Mouse (Mus musculus) left cerebral cortex, adult 18-20 months (tissue): ENCODE data around the gene Myo16. TPM values are rescaled to one million over a fixed set of nuclear protein-coding genes. Genes with fewer than 3 reads are reported as not detected.

Experiments used
- DNase-seq, 2 experiments: peaks; one replicate each; pipeline ENCODE4 v3.0.0; 2021 to 2022; ENCODE audit warnings: low spot score in 2 of 2, mixed read lengths in 1 of 2
- total RNA-seq, 2 experiments: library from RNA; stranded (reverse); gene quantifications; 2 replicates each; pipeline ENCODE4 v1.2.3; 2021

Gene Myo16
- total RNA-seq, 2 experiments from 2014 or later: 29.1 to 32.4 TPM

DNA sequence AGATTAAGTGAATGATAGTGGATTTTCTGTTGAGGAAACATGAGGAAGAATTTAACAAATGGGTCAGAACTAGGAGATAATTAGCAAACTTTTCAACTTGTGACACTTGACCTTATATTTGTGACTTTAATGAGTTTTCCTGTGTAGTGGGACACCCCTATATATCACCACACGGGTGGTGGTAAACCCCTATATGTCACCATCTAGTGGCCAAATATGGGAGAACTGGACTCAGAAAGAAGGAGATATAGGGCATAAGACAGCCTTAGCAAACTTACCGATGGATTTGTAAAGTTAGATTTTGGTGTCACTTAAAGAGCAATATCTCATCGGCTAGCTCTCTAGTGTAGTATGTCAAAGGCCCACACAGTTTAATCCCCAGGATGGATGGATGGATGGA, 147.1 kb downstream of the Myo16 start:
- DNase-seq: no peak

DNA sequence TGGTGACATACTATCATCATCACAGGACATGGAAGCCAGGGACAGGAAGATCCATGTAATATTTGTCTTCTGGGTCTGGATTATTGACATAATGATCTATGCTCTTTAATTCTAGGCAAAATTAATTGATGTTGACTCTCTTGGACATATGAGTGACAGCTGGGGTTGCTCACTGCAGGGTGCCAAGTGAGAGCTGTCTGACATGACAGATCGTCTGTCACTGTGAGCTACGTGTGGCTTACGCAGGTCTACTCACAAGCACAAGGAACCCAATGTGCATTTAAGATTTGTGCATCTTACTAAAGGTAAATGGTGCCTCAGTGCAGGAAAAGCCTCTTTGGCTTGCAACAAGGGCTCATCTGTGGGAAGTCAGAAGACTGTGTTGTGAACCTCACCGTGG, 149.3 kb downstream of the Myo16 start:
- DNase-seq: no peak

DNA sequence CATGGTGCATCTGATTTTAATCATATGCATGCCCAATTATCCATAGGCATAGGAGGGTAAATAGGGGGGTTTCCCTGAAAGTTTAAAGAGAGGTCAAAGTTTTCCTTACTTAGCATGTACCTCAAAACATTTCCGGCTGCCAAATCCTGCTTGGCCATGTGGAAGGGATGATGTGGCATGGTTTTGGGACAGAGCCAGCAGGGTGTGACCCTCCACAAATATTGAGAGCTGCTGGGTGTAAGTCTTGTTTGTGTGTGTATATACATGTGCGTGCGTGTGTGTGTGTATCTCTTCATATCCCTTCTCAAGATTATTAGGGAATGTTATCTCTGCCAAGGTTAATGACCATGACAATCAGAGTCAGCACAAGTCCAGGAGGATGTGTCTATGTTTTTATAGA, 150.3 kb downstream of the Myo16 start:
- no peak for DNase-seq

DNA sequence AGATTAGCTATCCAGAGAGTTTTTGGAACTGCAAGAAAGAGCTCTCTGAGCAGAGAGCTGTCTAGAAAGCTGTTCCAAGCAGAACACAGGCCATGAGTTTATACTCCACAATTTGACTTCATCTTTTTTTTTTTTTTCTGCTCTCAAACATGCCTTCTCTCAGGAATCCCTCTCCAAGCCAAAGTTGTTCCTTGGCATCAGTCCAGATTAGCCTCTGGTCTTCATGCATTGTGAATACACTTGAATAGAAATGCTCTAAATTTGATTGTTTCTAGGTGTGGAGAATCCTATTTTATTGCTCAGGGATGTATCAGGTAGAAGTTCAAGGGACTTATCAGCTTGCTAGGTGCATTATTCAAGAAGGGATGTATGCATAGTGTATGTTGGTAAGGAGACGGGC, 151.0 kb downstream of the Myo16 start:
- no peak for DNase-seq

DNA sequence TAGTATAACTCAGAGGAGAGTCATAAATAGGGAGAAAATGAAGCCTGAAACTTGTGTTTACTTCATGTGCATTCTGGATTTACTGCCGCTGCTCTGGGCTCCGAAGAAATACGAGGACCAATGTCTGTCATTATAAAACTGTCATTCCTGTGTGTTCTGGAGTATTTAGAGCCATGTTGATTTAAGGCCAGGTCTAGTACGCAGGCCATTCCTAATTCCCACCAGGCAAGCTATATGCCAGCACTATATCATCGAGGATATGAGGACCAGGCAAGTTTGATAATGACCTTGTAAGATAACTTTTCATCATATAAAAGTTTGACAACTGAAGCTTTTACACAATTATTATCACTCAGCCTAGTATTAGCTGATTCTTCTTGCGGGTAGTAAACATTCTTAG, 153.6 kb downstream of the Myo16 start:
- DNase-seq: no peak

DNA sequence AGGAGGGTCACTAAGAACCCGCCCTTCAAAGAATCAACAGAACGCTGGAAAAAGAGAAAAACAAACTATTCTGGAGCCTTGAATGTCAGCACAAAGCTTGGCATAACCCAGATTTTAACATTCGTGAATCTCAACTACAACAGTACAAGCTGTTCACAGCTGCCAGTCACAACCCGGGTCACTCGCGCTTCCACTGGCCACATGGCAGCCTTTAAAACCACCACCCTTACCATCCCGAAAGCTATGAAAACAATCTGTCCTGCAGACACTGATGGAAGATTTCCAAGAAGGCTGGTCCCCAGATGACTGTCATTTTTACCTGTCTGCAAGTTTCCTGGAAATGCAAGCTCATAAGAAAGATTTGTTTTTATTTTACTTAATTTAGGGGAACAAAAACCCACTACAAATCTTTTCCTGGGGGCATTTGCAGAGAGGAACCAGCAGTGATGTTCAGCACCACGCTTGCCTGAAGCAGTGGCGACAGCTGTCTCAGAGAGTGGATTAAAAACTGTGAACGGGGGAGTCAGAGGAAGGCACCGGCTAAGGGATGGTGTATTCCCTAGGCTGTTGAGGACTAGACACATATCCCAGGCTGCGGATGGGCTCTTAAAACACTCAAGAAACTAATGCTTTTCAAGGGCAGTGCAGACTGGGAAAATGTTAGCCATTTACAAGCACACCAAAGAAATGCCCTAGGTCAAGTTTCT, 154.2 kb downstream of the Myo16 start:
- peak in 1 of 2 experiments; percentile 24 for DNase-seq

- DNase-seq: no peak
These were observed 156.8 kb downstream of the Myo16 start for GRCm38 (mm10) chr8:10310470-10310869.

- DNase-seq: no peak
These were observed 158.6 kb downstream of the Myo16 start for GRCm38 (mm10) chr8:10312316-10312715.

- no peak for DNase-seq
These were observed 162.5 kb downstream of the Myo16 start for GRCm38 (mm10) chr8:10316201-10316600.

- no peak for DNase-seq
These were observed 164.4 kb downstream of the Myo16 start for GRCm38 (mm10) chr8:10318103-10318502.

GRCm38 (mm10) chr8:10350451-10350850, 196.7 kb downstream of the Myo16 start:
- DNase-seq: no peak

GRCm38 (mm10) chr8:10358711-10359110, 205.0 kb downstream of the Myo16 start:
- DNase-seq: no peak

DNA sequence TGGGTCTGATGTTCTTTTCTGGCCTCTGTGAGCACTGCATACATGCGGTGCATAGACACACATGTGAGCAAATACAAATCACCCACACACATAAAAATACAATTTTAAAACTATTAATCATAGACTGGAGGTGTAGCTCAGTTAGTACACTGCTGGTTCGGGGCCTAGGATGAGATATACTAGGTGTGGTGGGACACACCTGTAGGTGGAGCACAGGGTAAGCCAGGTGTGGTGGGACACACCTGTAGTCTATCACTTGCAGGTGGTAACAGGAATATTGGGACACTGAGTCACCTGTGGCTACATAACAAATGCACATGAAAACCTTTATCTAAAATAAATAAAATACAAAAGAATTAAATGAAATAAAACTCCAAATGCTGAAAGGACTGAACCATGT, 209.2 kb downstream of the Myo16 start:
- no peak for DNase-seq

- DNase-seq: no peak
These were observed 210.1 kb downstream of the Myo16 start for GRCm38 (mm10) chr8:10363654-10364406.

DNA sequence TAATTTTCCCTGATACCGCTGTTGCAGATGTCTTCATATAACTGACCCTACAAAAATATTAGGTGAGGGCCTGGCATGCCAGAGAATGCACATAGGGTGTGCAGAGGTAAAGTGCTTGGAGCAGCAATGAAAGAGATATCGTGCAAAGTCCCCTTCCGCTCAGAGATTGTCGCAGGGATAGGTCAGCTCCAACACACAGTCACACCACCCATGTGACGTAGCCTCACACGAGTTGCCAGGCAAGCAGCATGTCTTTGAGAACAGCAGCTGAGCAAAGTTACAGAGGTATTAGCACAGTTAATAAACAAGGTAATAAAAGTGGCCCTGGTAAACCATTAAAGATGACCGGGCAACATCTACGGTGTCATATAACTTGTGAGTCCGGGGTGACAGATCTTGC, 212.4 kb downstream of the Myo16 start:
- no peak for DNase-seq

- no peak for DNase-seq
These were observed 218.9 kb downstream of the Myo16 start for GRCm38 (mm10) chr8:10372571-10372970.

DNA sequence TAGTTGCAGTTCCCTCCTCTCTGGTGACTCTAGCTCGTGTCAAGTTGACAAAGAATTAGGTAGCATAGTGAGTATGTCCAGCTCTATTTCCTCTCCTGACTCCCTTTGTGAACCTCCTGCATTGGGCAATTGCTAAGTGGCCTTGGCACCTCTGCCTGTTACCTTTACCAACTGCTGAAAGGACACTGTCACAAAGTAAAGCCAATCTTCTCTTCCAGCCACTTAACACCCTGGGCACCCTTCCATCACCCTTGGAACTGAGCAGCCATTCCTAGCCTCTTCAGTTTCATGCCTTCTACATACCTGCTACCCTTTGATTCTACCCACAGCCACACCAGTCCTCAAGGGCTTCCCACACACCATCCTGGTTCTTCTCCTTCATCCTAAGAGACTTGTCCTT, 233.4 kb downstream of the Myo16 start:
- no peak for DNase-seq

DNA sequence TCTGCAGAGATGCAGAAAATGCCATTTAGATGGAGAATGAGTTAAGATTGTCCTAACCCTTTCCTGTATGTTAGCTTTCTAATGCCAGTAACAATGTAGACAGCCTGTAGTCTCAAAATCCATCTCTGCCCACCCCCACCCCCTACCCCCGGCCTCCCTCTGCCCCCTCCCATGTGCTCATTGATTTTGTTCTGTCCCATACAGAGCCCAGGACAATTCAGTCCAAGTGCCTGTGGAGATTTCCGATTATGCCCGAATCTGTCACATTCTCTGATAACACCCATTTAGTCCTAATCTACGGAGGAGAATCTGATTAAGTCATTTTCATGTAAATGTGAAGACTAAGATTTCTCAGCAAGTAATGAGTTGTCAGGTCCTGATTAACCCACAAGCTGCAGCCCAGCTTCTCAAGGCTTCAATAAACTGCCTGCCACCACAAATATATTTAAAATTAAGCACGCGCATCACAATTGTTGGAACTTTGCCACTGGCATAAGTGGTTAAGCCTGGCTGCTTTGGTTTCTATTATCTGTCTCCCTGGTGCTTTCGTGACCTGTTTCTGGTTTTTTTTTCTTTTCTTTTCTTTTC, 237.5 kb downstream of the Myo16 start:
- no peak for DNase-seq

GRCm38 (mm10) chr8:10391913-10392312, 238.2 kb downstream of the Myo16 start:
- no peak for DNase-seq

DNA sequence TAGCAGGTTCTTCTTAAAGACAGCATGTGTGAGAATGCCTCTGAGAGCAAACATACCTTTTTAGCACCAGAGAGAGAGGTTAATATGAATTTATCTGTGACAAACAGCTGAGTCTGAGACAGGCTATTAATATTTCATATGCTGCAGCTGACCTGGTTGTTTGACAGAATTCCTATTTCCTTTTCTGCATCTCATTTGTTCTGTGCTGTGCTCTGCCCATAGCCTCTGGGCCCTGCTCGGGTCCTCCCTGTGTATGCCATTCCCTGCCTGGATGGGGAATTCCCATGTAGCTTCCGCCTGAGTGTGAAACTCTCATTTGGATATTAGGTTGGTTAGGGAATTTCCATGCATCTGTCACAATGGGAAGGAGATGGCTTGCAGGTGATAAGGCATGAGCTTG, 240.8 kb downstream of the Myo16 start:
- no peak for DNase-seq

DNA sequence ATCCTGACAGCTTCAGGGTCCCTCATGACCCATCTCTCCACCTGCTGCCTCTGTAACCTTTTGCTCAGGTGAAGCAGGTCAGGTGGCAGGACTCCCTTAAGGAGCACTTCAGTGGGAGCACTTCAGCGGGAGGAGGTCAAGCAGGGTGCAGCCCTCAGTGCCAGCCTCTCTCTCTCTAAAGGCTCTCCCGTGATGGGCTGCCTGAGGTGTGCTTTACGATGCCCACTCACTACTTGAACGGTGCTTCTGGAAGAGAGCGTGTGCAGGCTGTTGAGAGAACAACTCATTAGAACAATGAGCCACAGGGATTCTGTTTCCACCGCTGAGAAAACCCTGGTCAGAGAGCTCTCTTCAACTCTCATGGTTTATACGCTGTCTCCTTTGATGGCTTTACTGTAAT, 241.4 kb downstream of the Myo16 start:
- no peak for DNase-seq

DNA sequence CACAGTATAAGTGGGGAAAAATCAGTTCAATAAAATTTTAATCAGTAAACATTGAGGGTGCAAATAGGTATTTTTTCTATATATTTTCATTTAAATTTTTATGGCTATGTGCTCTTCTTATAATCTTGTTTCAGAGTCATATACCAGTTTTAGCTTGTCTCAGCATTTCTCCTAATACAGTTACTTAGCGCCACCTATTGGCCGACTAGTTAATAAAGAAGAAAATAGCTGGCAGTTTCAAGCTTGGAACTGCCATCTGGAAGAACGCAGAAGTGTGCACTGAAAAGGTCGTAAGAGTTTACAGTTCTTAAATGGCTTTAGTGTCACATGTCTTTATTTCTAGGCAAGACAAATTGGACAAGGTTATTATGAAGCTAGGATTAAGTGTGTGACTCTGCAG, 248.9 kb downstream of the Myo16 start:
- peak; percentile 34 to 71 for DNase-seq
